Mouse (Mus musculus): ENCODE results near the gene Serpina10. TPM values are rescaled to one million over a fixed set of nuclear protein-coding genes. Genes with fewer than 3 reads are reported as not detected.
"Not testable (repeated sequence)": the region's sequence is repeated elsewhere in the genome, so short reads cannot be mapped to it uniquely, and the experiment has no call there.

Serpina10 gene
- total RNA-seq, 2 experiments from 2014 or later = not detected

GRCm38 (mm10) chr12:103616860-103617261, 14.4 kb downstream of the Serpina10 start:
- peak; percentile 69 for ATAC-seq (replicated peaks; ENCODE audit: poor library complexity, severe bottlenecking)

DNA sequence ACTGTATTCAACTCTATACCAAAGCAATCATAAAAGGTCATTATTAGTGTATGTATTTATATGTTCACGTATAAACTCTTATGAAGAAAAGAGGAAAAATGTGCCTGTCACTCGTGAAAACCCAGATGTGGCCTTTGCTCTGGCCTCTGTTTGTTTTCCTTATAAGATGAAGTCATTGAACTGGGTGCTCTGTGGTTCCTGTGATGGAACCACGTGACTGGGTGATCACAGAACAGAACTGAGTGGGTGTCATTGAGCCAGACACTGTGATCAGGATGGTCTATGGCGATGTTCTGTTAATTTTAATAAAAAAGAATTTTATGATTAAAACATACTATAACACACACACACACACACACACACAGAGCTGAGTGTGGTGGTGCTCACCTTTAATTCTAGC, 15.5 kb downstream of the Serpina10 start:
- no peak for ATAC-seq (replicated peaks; ENCODE audit: poor library complexity, severe bottlenecking)

- no peak for ATAC-seq (replicated peaks; ENCODE audit: poor library complexity, severe bottlenecking)
These were observed 16.1 kb downstream of the Serpina10 start for GRCm38 (mm10) chr12:103615141-103615540.

GRCm38 (mm10) chr12:103601839-103602238, 29.4 kb downstream of the Serpina10 start:
- ATAC-seq (replicated peaks; ENCODE audit: poor library complexity, severe bottlenecking) = no peak

DNA sequence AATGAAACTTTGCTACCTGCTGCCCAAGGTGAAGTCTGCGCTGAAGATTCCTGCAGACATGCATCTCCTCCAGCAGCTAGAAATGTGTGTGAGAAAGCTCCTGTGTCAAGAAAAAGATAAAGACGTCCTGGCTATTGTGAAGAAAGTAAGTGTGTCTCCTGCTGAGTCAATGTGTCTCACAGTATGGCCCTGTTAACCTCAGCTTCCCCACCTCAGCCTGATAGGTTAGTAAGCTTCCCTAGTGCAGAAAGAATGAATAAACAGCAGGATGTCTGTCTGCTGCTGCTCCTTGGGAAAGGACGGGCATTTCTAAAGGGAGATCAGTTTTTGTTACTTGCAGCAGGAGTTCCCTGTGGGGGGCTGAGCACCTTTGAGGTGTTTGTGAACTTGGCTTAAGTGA, 30.9 kb downstream of the Serpina10 start:
- ATAC-seq (replicated peaks; ENCODE audit: poor library complexity, severe bottlenecking) = no peak

GRCm38 (mm10) chr12:103598411-103598810, 32.8 kb downstream of the Serpina10 start:
- ATAC-seq (replicated peaks; ENCODE audit: poor library complexity, severe bottlenecking) = no peak

DNA sequence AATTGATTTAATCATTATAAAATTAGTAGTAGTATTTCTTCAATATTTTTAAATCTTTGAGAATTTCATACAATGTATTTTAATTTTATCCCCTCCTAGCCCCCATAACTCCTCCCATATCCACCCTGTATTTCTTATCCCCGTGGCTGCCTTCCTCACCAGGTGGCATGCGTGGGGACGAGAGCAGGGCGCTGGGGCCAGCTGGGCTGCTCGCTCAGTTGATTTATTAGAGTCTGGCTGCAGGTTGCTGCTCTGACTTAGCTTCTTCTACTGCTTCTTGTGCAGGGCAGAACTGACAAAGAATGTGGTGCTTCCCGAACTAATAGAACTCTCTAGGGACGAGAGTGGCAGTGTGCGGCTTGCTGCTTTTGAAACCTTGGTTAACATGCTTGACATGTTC, 47.5 kb downstream of the Serpina10 start:
- ATAC-seq (replicated peaks; ENCODE audit: poor library complexity, severe bottlenecking) = no peak

DNA sequence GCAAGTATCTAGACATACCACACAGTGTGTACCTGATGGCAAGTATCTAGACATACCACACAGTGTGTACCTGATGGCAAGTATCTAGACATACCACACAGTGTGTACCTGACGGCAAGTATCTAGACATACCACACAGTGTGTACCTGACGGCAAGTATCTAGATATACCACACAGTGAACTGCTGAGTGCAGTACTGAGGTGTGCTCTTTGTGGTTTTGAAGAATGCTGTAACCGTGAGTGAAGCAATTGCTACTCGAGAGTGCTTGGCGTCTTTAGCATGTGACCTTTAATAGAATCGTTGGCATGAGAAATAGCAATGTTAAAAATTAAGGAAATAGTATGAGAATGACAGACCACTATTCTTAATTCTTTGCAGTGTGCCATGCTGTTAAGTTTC, 53.1 kb downstream of the Serpina10 start:
- not testable (repeated sequence) for ATAC-seq (replicated peaks; ENCODE audit: poor library complexity, severe bottlenecking)

- ATAC-seq (replicated peaks; ENCODE audit: poor library complexity, severe bottlenecking) = no peak
These were observed 61.6 kb downstream of the Serpina10 start for GRCm38 (mm10) chr12:103569690-103570089.

DNA sequence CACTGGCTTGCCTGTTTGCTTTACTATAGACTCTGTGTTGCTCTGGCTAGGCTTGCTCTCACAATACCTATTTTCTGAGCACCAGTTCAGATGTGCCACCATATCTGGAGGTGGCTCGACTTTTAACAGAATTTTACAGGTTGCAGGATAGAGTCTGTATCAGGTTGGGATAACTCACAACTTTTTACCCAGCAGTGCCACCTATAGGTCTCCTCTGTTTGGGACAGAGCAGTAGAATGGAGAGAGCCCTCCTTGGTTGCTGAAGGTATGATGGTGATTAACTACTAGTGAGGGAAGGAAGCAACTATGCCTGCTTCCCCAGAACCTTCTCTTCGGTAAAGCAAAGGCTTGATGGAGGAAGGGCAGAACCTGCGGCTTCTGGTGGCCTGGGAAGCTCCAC, 64.1 kb downstream of the Serpina10 start:
- ATAC-seq (replicated peaks; ENCODE audit: poor library complexity, severe bottlenecking) = no peak

- no peak for ATAC-seq (replicated peaks; ENCODE audit: poor library complexity, severe bottlenecking)
These were observed 66.1 kb downstream of the Serpina10 start for GRCm38 (mm10) chr12:103565151-103565550.

Other genes starting within 250 kb of the Serpina10 start
- 0.56 and 0.66 TPM in 2 replicates for gene Otub2, start 242.8 kb downstream of the Serpina10 start, total RNA-seq (2014; fragmentation: Nextera tagmentation)
- gene Otub2, start 242.8 kb downstream of the Serpina10 start, total RNA-seq (2017) = 0.67 and 0.78 TPM in 2 replicates
- 1.3 and 5.6 TPM in 2 replicates for gene 9330161L09Rik, start 223.6 kb downstream of the Serpina10 start, total RNA-seq (2014; fragmentation: Nextera tagmentation)
- 0.31 and 0.52 TPM in 2 replicates for gene 9330161L09Rik, start 223.6 kb downstream of the Serpina10 start, total RNA-seq (2017)
- gene Ddx24, start 205.6 kb downstream of the Serpina10 start, total RNA-seq (2014; fragmentation: Nextera tagmentation) = 54.0 and 66.7 TPM in 2 replicates
- gene Ddx24, start 205.6 kb downstream of the Serpina10 start, total RNA-seq (2017) = 91.4 and 103 TPM in 2 replicates
- gene Ifi27, start 197.2 kb downstream of the Serpina10 start, total RNA-seq (2014; fragmentation: Nextera tagmentation) = 57.2 and 75.3 TPM in 2 replicates
- gene Ifi27, start 197.2 kb downstream of the Serpina10 start, total RNA-seq (2017) = 24.0 and 53.0 TPM in 2 replicates
- 1.3 and 8.9 TPM in 2 replicates for gene Ifi27l2a, start 187.8 kb downstream of the Serpina10 start, total RNA-seq (2014; fragmentation: Nextera tagmentation)
- 3.5 and 4.0 TPM in 2 replicates for gene Ifi27l2a, start 187.8 kb downstream of the Serpina10 start, total RNA-seq (2017)
- gene Ifi27l2b, start 174.2 kb downstream of the Serpina10 start, total RNA-seq (2014; fragmentation: Nextera tagmentation) = not detected in 2 replicates
- gene Ifi27l2b, start 174.2 kb downstream of the Serpina10 start, total RNA-seq (2017) = not detected in 2 replicates
- 0.43 TPM in 1 of 2 replicates, not detected in the other for gene Ppp4r4, start 99.2 kb downstream of the Serpina10 start, total RNA-seq (2014; fragmentation: Nextera tagmentation)
- 0.30 TPM in 1 of 2 replicates, not detected in the other for gene Ppp4r4, start 99.2 kb downstream of the Serpina10 start, total RNA-seq (2017)
- not detected in 2 replicates for gene Serpina6, start 25.8 kb upstream of the Serpina10 start, total RNA-seq (2014; fragmentation: Nextera tagmentation)
- not detected in 2 replicates for gene Serpina6, start 25.8 kb upstream of the Serpina10 start, total RNA-seq (2017)
- gene Serpina16, start 44.7 kb upstream of the Serpina10 start, total RNA-seq (2014; fragmentation: Nextera tagmentation) = not detected in 2 replicates
- not detected in 2 replicates for gene Serpina16, start 44.7 kb upstream of the Serpina10 start, total RNA-seq (2017)
- gene Serpina1f, start 64.1 kb upstream of the Serpina10 start, total RNA-seq (2014; fragmentation: Nextera tagmentation) = not detected in 2 replicates
- not detected in 2 replicates for gene Serpina1f, start 64.1 kb upstream of the Serpina10 start, total RNA-seq (2017)
- not detected in 2 replicates for gene Serpina1d, start 142.1 kb upstream of the Serpina10 start, total RNA-seq (2014; fragmentation: Nextera tagmentation)
- not detected in 2 replicates for gene Serpina1d, start 142.1 kb upstream of the Serpina10 start, total RNA-seq (2017)
- not detected in 2 replicates for gene Serpina1b, start 198.9 kb upstream of the Serpina10 start, total RNA-seq (2014; fragmentation: Nextera tagmentation)
- not detected in 2 replicates for gene Serpina1b, start 198.9 kb upstream of the Serpina10 start, total RNA-seq (2017)
- not detected in 2 replicates for gene Serpina1a, start 232.1 kb upstream of the Serpina10 start, total RNA-seq (2014; fragmentation: Nextera tagmentation)
- gene Serpina1a, start 232.1 kb upstream of the Serpina10 start, total RNA-seq (2017) = not detected in 2 replicates